ENCODE assay signal across 8 mouse cellular contexts in the genomic region with DNA sequence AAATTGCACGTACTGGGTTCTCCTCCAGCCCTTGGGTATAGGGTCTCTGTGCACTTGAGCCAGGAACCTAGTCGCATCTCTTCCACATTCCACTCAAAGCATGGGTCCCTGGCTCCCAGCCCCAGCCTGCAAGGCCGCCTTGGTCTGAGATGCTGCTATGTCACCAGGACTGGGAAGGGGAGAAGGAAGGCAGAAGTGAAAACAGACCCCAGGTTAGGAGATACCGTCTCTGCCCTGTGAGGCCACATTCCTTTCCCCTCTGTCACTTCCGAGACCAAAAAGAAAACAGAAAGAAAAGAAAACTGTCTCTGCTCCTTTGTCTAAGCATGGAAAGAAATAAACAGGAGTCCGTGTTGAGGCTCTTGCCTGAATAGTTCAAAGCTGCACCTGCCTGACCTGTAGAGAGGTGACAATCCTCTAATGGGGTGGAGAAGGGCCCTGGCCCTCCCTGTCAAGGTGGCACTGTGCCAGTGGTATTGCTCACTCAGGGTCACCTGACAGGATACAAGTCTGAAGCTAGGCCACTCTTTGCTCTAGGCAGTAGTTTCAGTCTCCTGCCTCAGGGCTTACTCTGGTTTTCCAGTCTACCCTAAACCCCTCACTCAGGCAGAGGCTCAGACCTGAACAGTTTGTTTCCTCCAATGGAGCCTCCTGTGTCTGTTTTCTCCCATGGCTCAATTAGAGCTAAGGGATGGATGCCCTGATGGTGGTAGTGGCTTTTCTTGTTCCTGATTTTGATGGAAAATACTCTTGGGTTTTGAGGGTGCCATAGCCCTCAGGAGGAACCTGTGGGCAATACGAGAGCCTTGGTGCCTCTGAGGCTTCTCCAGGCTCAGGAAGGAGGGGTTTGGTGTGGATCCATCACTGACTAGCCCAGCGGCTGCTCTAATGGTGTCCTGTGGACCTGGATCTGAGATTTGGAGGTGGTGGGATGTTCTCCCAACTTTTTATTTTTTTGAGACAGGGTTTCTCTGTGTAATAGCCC. TPM values are rescaled to one million over a fixed set of nuclear protein-coding genes. Genes with fewer than 3 reads are reported as not detected.
DNase-seq lines count a peak whose midpoint lies in the region; ATAC-seq and TF ChIP-seq lines count a peak whose summit lies in the region.
"Had no signal": no experiment of that assay in that cellular context is flagged by ENCODE, and none has a peak within 500 bp of the region (broad histone marks: within the 10 kb centered on the region; RNA-seq: fewer than 3 reads in every experiment).

No protein-coding gene starts in this region.

- no peaks in the 10 kb centered on the region for H3K27me3 ChIP-seq in kidney, postnatal 0 days (ENCODE audit: insufficient read depth, low read length)
- no peaks in the 10 kb centered on the region for H3K27me3 ChIP-seq in heart, embryonic 16.5 days (ENCODE audit: control insufficient read depth, insufficient read depth, low read length)
- H3K27me3 ChIP-seq in myocyte (ENCODE audit: control insufficient read depth, insufficient read depth, insufficient read length): no peaks in the 10 kb centered on the region
- H3K27me3 ChIP-seq: megakaryocyte, embryonic 14.5 days had no signal

- peak overlapping the region; percentile 13; the same call in 1 of the 2 replicates for H3K27ac ChIP-seq in kidney, postnatal 0 days
- H3K27ac ChIP-seq in heart, embryonic 16.5 days (ENCODE audit: low read length): peak overlapping the region; percentile 37

- no peak for ATAC-seq in kidney, postnatal 0 days (replicated peaks; ENCODE audit: low FRiP score, low read depth)
- ATAC-seq in heart, embryonic 16.5 days (replicated peaks; ENCODE audit: extremely low read depth, insufficient read depth, low FRiP score): no peak

- no peak overlapping the region for H3K9ac ChIP-seq in kidney, postnatal 0 days (ENCODE audit: low read depth, low read length)
- H3K9ac ChIP-seq in heart, embryonic 16.5 days (ENCODE audit: low read length): peak overlapping the region; percentile 10; the same call in 1 of the 2 replicates

- H3K36me3 ChIP-seq in kidney, postnatal 0 days (ENCODE audit: insufficient read depth, low read length): 0 out of 2 replicates have a peak, but pooled peaks cover 3% of the 10 kb centered on the region
- H3K36me3 ChIP-seq in heart, embryonic 16.5 days (ENCODE audit: control insufficient read depth, insufficient read depth): no peaks in the 10 kb centered on the region
- H3K36me3 ChIP-seq in myocyte (ENCODE audit: control insufficient read depth, insufficient read depth): no peaks in the 10 kb centered on the region

- no peak overlapping the region for H3K4me2 ChIP-seq in kidney, postnatal 0 days (ENCODE audit: low read length)
- H3K4me2 ChIP-seq in heart, embryonic 16.5 days (ENCODE audit: low read depth, low read length): no peak overlapping the region
- H3K4me2 ChIP-seq in myocyte (ENCODE audit: low read depth): peak overlapping the region; percentile 27

- TF ChIP-seq POLR2A in myocyte (IDR thresholded peaks at IDR 0.05; ENCODE audit: insufficient read length, low read depth): no peak

- H3K9me3 ChIP-seq in kidney, postnatal 0 days (replicated peaks; ENCODE audit: low read length): no peaks in the 10 kb centered on the region
- no peaks in the 10 kb centered on the region for H3K9me3 ChIP-seq in heart, embryonic 16.5 days (replicated peaks; ENCODE audit: control insufficient read depth, low read length)
- H3K9me3 ChIP-seq: megakaryocyte, embryonic 14.5 days had no signal

- H3K79me2 ChIP-seq in myocyte (ENCODE audit: control insufficient read depth, insufficient read depth): no peaks in the 10 kb centered on the region

- no peak for TF ChIP-seq CTCF in kidney, postnatal 0 days (IDR thresholded peaks at IDR 0.05; ENCODE audit: low read depth)

- H3K4me1 ChIP-seq in kidney, postnatal 0 days (replicated peaks; ENCODE audit: insufficient read depth, low read length): peaks cover 10% of the 10 kb centered on the region; the same call in 1 of the 2 replicates
- H3K4me1 ChIP-seq in heart, embryonic 16.5 days (ENCODE audit: control insufficient read depth, insufficient read depth, low read length): peaks cover 44% of the 10 kb centered on the region

- WGBS in kidney, postnatal 0 days: 49% methylated on average over 8 of the region's 8 CpGs
- 49% methylated on average over 8 of the region's 8 CpGs for WGBS in heart, embryonic 16.5 days

- H3K4me3 ChIP-seq in kidney, postnatal 0 days (replicated peaks; ENCODE audit: low read depth, low read length): no peak overlapping the region
- H3K4me3 ChIP-seq in heart, embryonic 16.5 days (ENCODE audit: low read length): no peak overlapping the region
- no peak overlapping the region for H3K4me3 ChIP-seq in myocyte
- H3K4me3 ChIP-seq: megakaryocyte, embryonic 14.5 days had no signal

- DNase-seq in kidney, postnatal 0 days (ENCODE audit: low spot score): peak; percentile 22
- no peak for DNase-seq in kidney, adult 8-10 months
- peak; percentile 69 for DNase-seq in adrenal gland, postnatal 25 days
- no peak for DNase-seq in frontal cortex, postnatal 10 days (ENCODE audit: low spot score in 2 of 2)
- DNase-seq in yolk sac, embryonic 10.5 days (ENCODE audit: low spot score): no peak

- no peak overlapping the region for H3ac ChIP-seq in myocyte (ENCODE audit: control insufficient read depth, insufficient read length)

TF ChIP-seq in myocyte, 11 proteins besides CTCF, POLR2A, EP300 and RAD21:
- TF ChIP-seq TCF3 (IDR thresholded peaks at IDR 0.05; ENCODE audit: insufficient read length, low read depth): no peak

RNA-seq across cellular contexts. Expression of a gene that starts 18.9 kb away (rescaled TPM):
- 9.4 and 10.2 TPM in 2 replicates for polyA plus RNA-seq in kidney, postnatal 0 days (2015; fragmentation: Nextera tagmentation; extraction: Ambion mirVana)
- 20.9 and 25.4 TPM in 2 replicates for total RNA-seq in adrenal gland, postnatal 25 days (2021)
- polyA plus RNA-seq in heart, embryonic 16.5 days (2015; fragmentation: Nextera tagmentation; extraction: Ambion mirVana): 7.0 and 8.1 TPM in 2 replicates
- 9.6 TPM for polyA plus RNA-seq in myocyte (2012; fragmentation: generic; extraction: Trizol)

RNA-seq across cellular contexts. Expression of a gene that starts 54.1 kb away (rescaled TPM):
- polyA plus RNA-seq in kidney, postnatal 0 days (2015; fragmentation: Nextera tagmentation; extraction: Ambion mirVana): 0.19 and 0.25 TPM in 2 replicates
- 3.0 and 4.0 TPM in 2 replicates for total RNA-seq in adrenal gland, postnatal 25 days (2021)
- polyA plus RNA-seq in heart, embryonic 16.5 days (2015; fragmentation: Nextera tagmentation; extraction: Ambion mirVana): 0.06 and 0.07 TPM in 2 replicates
- 1.0 TPM for polyA plus RNA-seq in myocyte (2012; fragmentation: generic; extraction: Trizol)

RNA-seq across cellular contexts. Expression of a gene that starts 54.4 kb away (rescaled TPM):
- polyA plus RNA-seq in kidney, postnatal 0 days (2015; fragmentation: Nextera tagmentation; extraction: Ambion mirVana): 2.1 and 4.1 TPM in 2 replicates
- 5.8 and 6.3 TPM in 2 replicates for total RNA-seq in adrenal gland, postnatal 25 days (2021)
- 2.8 and 4.1 TPM in 2 replicates for polyA plus RNA-seq in heart, embryonic 16.5 days (2015; fragmentation: Nextera tagmentation; extraction: Ambion mirVana)
- polyA plus RNA-seq in myocyte (2012; fragmentation: generic; extraction: Trizol): 7.9 TPM

Comparison
In these comparisons a context has a peak if more than half of its experiments do, and no peak if none do; other contexts are left out.
1. DNase-seq: peak in kidney, postnatal 0 days (single experiment) and adrenal gland, postnatal 25 days (single experiment); none in kidney, adult 8-10 months (0 of 2), frontal cortex, postnatal 10 days (0 of 2) and yolk sac, embryonic 10.5 days (single experiment).